Mouse (Mus musculus): ENCODE results near the gene Aox1. TPM values are rescaled to one million over a fixed set of nuclear protein-coding genes. Genes with fewer than 3 reads are reported as not detected.

Gene Aox1
- polyA plus RNA-seq, 1 experiment, result 2.4 TPM

- no peaks in the 10 kb centered on the region for H3K79me2 ChIP-seq (ENCODE audit: control insufficient read depth, insufficient read depth)
- H3K27me3 ChIP-seq (ENCODE audit: control insufficient read depth, insufficient read depth, insufficient read length), result no peaks in the 10 kb centered on the region
- no peak overlapping the region for H3K4me3 ChIP-seq
- H3K36me3 ChIP-seq (ENCODE audit: control insufficient read depth, insufficient read depth), result no peaks in the 10 kb centered on the region
- TF ChIP-seq MAX (IDR thresholded peaks at IDR 0.05; ENCODE audit: low read depth) (no peak), MYOG (IDR thresholded peaks at IDR 0.05; ENCODE audit: control insufficient read depth in 1 of 3, insufficient read depth in 1 of 3, insufficient read length in 2 of 3, low read depth in 2 of 3) (no peak), REST (IDR thresholded peaks at IDR 0.05; ENCODE audit: insufficient read depth, insufficient read length) (no peak)
- no peak overlapping the region for H3ac ChIP-seq (ENCODE audit: control insufficient read depth, insufficient read length)
- H3K4me2 ChIP-seq (ENCODE audit: low read depth), result no peak overlapping the region
These were observed 116.3 kb downstream of the Aox1 start for GRCm38 (mm10) chr1:58146026-58146425.

GRCm38 (mm10) chr1:58147776-58148175, 118.0 kb downstream of the Aox1 start:
- H3ac ChIP-seq (ENCODE audit: control insufficient read depth, insufficient read length), result no peak overlapping the region
- no peaks in the 10 kb centered on the region for H3K36me3 ChIP-seq (ENCODE audit: control insufficient read depth, insufficient read depth)
- TF ChIP-seq E2F4 (IDR thresholded peaks at IDR 0.05; ENCODE audit: insufficient read depth) (no peak), MAX (IDR thresholded peaks at IDR 0.05; ENCODE audit: low read depth) (no peak), SRF (IDR thresholded peaks at IDR 0.05; ENCODE audit: control insufficient read depth, insufficient read length, low read depth) (no peak), CEBPB (IDR thresholded peaks at IDR 0.05; ENCODE audit: insufficient read depth, poor library complexity, severe bottlenecking) (no peak), REST (IDR thresholded peaks at IDR 0.05; ENCODE audit: insufficient read depth, insufficient read length) (no peak), POLR2A (IDR thresholded peaks at IDR 0.05; ENCODE audit: insufficient read length, low read depth) (no peak), MYOG (IDR thresholded peaks at IDR 0.05; ENCODE audit: control insufficient read depth in 1 of 3, insufficient read depth in 1 of 3, insufficient read length in 2 of 3, low read depth in 2 of 3) (no peak), TCF3 (IDR thresholded peaks at IDR 0.05; ENCODE audit: insufficient read length, low read depth) (no peak), USF1 (IDR thresholded peaks at IDR 0.05; ENCODE audit: low read depth) (no peak), TCF12 (IDR thresholded peaks at IDR 0.05; ENCODE audit: insufficient read depth, poor library complexity, severe bottlenecking) (no peak), MYOD1 (IDR thresholded peaks at IDR 0.05; ENCODE audit: control insufficient read depth in 1 of 3, insufficient read length in 2 of 3, low read depth in 2 of 3) (no peak), POLR2AphosphoS2 (IDR thresholded peaks at IDR 0.05; ENCODE audit: insufficient read length, low read depth) (no peak)

GRCm38 (mm10) chr1:58152247-58152646, 122.5 kb downstream of the Aox1 start:
- Histone ChIP-seq H3K27me3 (ENCODE audit: control insufficient read depth, insufficient read depth, insufficient read length) (no peaks in the 10 kb centered on the region), H3K4me3 (no peak overlapping the region), H3ac (ENCODE audit: control insufficient read depth, insufficient read length) (no peak overlapping the region), H3K79me2 (ENCODE audit: control insufficient read depth, insufficient read depth) (no peaks in the 10 kb centered on the region), H3K36me3 (ENCODE audit: control insufficient read depth, insufficient read depth) (no peaks in the 10 kb centered on the region), H3K4me2 (ENCODE audit: low read depth) (peak overlapping the region; percentile 7)
- TF ChIP-seq USF1 (IDR thresholded peaks at IDR 0.05; ENCODE audit: low read depth), result no peak
- TF ChIP-seq E2F4 (IDR thresholded peaks at IDR 0.05; ENCODE audit: insufficient read depth), result no peak
- TF ChIP-seq MYOG (IDR thresholded peaks at IDR 0.05; ENCODE audit: control insufficient read depth in 1 of 3, insufficient read depth in 1 of 3, insufficient read length in 2 of 3, low read depth in 2 of 3), result no peak
- no peak for TF ChIP-seq REST (IDR thresholded peaks at IDR 0.05; ENCODE audit: insufficient read depth, insufficient read length)
- TF ChIP-seq MYOD1 (IDR thresholded peaks at IDR 0.05; ENCODE audit: control insufficient read depth in 1 of 3, insufficient read length in 2 of 3, low read depth in 2 of 3), result no peak
- no peak for TF ChIP-seq CEBPB (IDR thresholded peaks at IDR 0.05; ENCODE audit: insufficient read depth, poor library complexity, severe bottlenecking)
- TF ChIP-seq MAX (IDR thresholded peaks at IDR 0.05; ENCODE audit: low read depth), result no peak
- TF ChIP-seq SRF (IDR thresholded peaks at IDR 0.05; ENCODE audit: control insufficient read depth, insufficient read length, low read depth), result no peak
- no peak for TF ChIP-seq TCF12 (IDR thresholded peaks at IDR 0.05; ENCODE audit: insufficient read depth, poor library complexity, severe bottlenecking)
- TF ChIP-seq TCF3 (IDR thresholded peaks at IDR 0.05; ENCODE audit: insufficient read length, low read depth), result no peak
- no peak for TF ChIP-seq POLR2A (IDR thresholded peaks at IDR 0.05; ENCODE audit: insufficient read length, low read depth)
- TF ChIP-seq POLR2AphosphoS2 (IDR thresholded peaks at IDR 0.05; ENCODE audit: insufficient read length, low read depth), result no peak

More at GRCm38 (mm10) chr1:58147776-58148175, 118.0 kb downstream of the Aox1 start:
- H3K27me3 ChIP-seq (ENCODE audit: control insufficient read depth, insufficient read depth, insufficient read length), result no peaks in the 10 kb centered on the region
- peak overlapping the region; percentile 27 for H3K4me2 ChIP-seq (ENCODE audit: low read depth)
- no peaks in the 10 kb centered on the region for H3K79me2 ChIP-seq (ENCODE audit: control insufficient read depth, insufficient read depth)
- no peak overlapping the region for H3K4me3 ChIP-seq

Other genes with a start within 250 kb of the Aox1 start
- 1.6 TPM for gene Sgo2a, start 34.0 kb upstream of the Aox1 start, polyA plus RNA-seq (2012; fragmentation: generic; extraction: Trizol)
- gene Kctd18, start 11.0 kb upstream of the Aox1 start, polyA plus RNA-seq (2012; fragmentation: generic; extraction: Trizol), result 4.5 TPM
- gene Aox3, start 83.2 kb downstream of the Aox1 start, polyA plus RNA-seq (2012; fragmentation: generic; extraction: Trizol), result not detected
- gene Aox4, start 180.5 kb downstream of the Aox1 start, polyA plus RNA-seq (2012; fragmentation: generic; extraction: Trizol), result not detected
- not detected for gene Aox2, start 248.4 kb downstream of the Aox1 start, polyA plus RNA-seq (2012; fragmentation: generic; extraction: Trizol)

All from myocyte (in vitro differentiated cells).